Mouse (Mus musculus): ENCODE measurements around the gene Irf2bp2.

- TF ChIP-seq TAL1 (IDR thresholded peaks at IDR 0.05; ENCODE audit: low read length): no peak
- no peak for TF ChIP-seq GATA1 (IDR thresholded peaks at IDR 0.05; ENCODE audit: low read length)
Measured at GRCm38 (mm10) chr8:126550944-126551357, 42.8 kb downstream of the Irf2bp2 start.

Measured in erythroblast, embryonic 14.5 days (primary cell).